Mouse (Mus musculus): ENCODE results near the gene Hist2h3c1. TPM values are rescaled to one million over a fixed set of nuclear protein-coding genes. Genes with fewer than 3 reads are reported as not detected.
"Not testable (repeated sequence)": the region's sequence is repeated elsewhere in the genome, so short reads cannot be mapped to it uniquely, and the experiment has no call there.

Gene Hist2h3c1
- polyA plus RNA-seq, 1 experiment = not detected

GRCm38 (mm10) chr3:96220131-96220764, 26.2 kb upstream of the Hist2h3c1 start:
- WGBS = under 1% methylated on average over 34 of the region's 47 CpGs
- H3K4me1 ChIP-seq (ENCODE audit: control insufficient read depth, insufficient read depth, low read length) = not testable (repeated sequence)
- H3K27ac ChIP-seq (ENCODE audit: insufficient read depth, low read depth, low read length) = peak overlapping the region; percentile 98
- peak; percentile 36 for TF ChIP-seq POLR2A (IDR thresholded peaks at IDR 0.05; ENCODE audit: insufficient read depth, low read depth, low read length)
- peak overlapping the region; percentile 78 for H3K4me3 ChIP-seq (ENCODE audit: insufficient read depth, low read depth, low read length)

DNA sequence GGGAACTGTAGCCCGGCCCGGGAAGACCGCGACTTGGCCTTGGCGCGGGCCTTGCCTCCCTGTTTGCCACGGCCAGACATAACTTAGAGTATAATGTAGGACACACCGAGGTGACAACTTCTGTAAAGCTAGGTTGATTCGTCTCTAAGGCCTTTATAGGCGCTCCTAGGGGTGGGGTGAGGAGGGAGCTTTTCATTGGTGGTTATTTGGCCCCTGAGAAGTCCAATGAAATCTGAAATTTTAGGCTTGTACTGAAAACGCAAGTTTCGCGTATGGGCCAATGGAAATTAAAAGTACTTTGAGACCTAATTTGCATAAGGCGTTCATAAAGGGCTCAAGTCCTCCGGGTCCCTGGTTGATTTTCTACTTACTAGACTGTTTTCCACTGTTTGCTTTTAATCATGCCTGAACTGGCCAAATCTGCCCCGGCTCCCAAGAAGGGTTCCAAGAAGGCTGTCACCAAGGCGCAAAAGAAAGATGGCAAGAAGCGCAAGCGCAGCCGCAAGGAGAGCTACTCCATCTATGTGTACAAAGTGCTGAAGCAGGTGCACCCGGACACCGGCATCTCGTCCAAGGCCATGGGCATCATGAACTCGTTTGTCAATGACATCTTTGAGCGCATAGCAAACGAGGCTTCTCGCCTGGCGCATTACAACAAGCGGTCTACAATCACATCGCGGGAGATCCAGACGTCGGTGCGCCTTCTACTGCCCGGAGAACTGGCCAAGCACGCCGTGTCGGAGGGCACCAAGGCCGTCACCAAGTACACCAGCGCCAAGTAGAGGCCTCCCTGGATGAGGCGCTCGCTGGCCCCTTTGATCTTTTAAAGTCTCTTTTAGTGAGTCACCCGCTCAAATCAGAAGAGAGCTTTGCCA, 25.5 kb upstream of the Hist2h3c1 start, which contains the start of the genes Hist2h2ac and Hist2h2be:
TSS of gene Hist2h2ac (minus strand) at position 116 of the 875 bp plus-strand sequence.
TSS of gene Hist2h2be (plus strand) at position 355 of the 875 bp plus-strand sequence.
- H3K4me1 ChIP-seq (ENCODE audit: control insufficient read depth, insufficient read depth, low read length) = peaks cover 10% of the 10 kb centered on the region
- under 1% methylated on average over 43 of the region's 43 CpGs for WGBS
- TF ChIP-seq POLR2A (IDR thresholded peaks at IDR 0.05; ENCODE audit: insufficient read depth, low read depth, low read length) (peak; percentile 51; the same call in 1 of the 2 replicates), CTCF (IDR thresholded peaks at IDR 0.05; ENCODE audit: insufficient read depth, low read depth, low read length) (no peak)

GRCm38 (mm10) chr3:96221640-96222038, 24.8 kb upstream of the Hist2h3c1 start:
- TF ChIP-seq POLR2A (IDR thresholded peaks at IDR 0.05; ENCODE audit: insufficient read depth, low read depth, low read length) = no peak
- no peak for TF ChIP-seq CTCF (IDR thresholded peaks at IDR 0.05; ENCODE audit: insufficient read depth, low read depth, low read length)
- 6% methylated on average over 9 of the region's 9 CpGs for WGBS
- Histone ChIP-seq H3K4me1 (ENCODE audit: control insufficient read depth, insufficient read depth, low read length) (peaks cover 10% of the 10 kb centered on the region), H3K27ac (ENCODE audit: insufficient read depth, low read depth, low read length) (peak overlapping the region; percentile 89), H3K4me3 (ENCODE audit: insufficient read depth, low read depth, low read length) (peak overlapping the region; percentile 78)

More for the DNA sequence above, 25.5 kb upstream of the Hist2h3c1 start, which contains the start of the genes Hist2h2ac and Hist2h2be:
- Histone ChIP-seq H3K4me3 (ENCODE audit: insufficient read depth, low read depth, low read length) (peak within 1 kb of the TSS; percentile 78), H3K27ac (ENCODE audit: insufficient read depth, low read depth, low read length) (peak within 1 kb of the TSS; percentile 98)

DNA sequence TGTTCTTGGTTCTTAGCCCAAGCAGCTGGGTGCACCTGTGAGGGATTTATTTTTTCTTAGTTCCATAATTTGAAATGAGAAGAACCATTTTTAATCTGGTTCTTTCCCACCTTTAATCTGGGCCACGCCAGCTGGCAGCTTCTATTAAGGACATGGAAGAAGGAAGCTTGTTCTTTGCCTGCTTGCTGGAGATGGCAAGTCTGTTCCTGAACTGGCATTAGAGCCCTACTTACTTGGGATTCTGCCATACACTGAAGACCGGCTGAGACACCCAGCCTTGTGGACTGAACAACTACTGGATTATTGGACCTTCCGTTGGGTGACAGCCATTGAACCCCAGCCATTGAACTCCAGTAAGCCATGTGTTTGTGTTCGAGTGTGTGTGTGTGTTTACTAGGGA, 23.7 kb upstream of the Hist2h3c1 start:
- no peak overlapping the region for H3K27ac ChIP-seq (ENCODE audit: insufficient read depth, low read depth, low read length)
- H3K4me1 ChIP-seq (ENCODE audit: control insufficient read depth, insufficient read depth, low read length) = peaks cover 12% of the 10 kb centered on the region
- 39% methylated on average over 4 of the region's 4 CpGs for WGBS
- H3K4me3 ChIP-seq (ENCODE audit: insufficient read depth, low read depth, low read length) = no peak overlapping the region
- TF ChIP-seq POLR2A (IDR thresholded peaks at IDR 0.05; ENCODE audit: insufficient read depth, low read depth, low read length) (no peak), CTCF (IDR thresholded peaks at IDR 0.05; ENCODE audit: insufficient read depth, low read depth, low read length) (no peak)

DNA sequence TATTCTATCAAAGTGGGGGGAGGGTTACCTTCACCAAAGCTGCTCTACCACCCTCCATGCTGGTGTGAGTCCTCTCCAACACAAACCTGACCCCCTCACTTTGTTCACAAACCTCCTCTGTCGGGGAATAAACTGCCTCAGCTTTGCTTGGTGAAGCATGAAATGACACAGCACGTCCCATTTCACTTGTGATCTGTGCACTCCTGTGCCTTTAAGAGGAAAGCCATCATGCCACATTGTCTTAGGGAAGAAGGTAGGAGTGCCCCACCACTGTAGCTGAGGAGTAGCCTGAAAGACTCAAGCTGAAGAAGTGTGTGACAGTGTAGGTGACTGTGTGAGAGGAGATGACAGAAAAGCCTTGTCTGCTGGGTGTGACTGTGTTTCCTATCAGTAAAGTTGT, 21.1 kb upstream of the Hist2h3c1 start:
- 32% methylated on average over 2 of the region's 2 CpGs for WGBS
- H3K27ac ChIP-seq (ENCODE audit: insufficient read depth, low read depth, low read length) = no peak overlapping the region
- no peak for TF ChIP-seq POLR2A (IDR thresholded peaks at IDR 0.05; ENCODE audit: insufficient read depth, low read depth, low read length)
- no peak for TF ChIP-seq CTCF (IDR thresholded peaks at IDR 0.05; ENCODE audit: insufficient read depth, low read depth, low read length)
- no peak overlapping the region for H3K4me3 ChIP-seq (ENCODE audit: insufficient read depth, low read depth, low read length)
- H3K4me1 ChIP-seq (ENCODE audit: control insufficient read depth, insufficient read depth, low read length) = peaks cover 10% of the 10 kb centered on the region

GRCm38 (mm10) chr3:96226695-96227648, 19.5 kb upstream of the Hist2h3c1 start:
- Histone ChIP-seq H3K4me1 (ENCODE audit: control insufficient read depth, insufficient read depth, low read length) (peaks cover 10% of the 10 kb centered on the region), H3K27ac (ENCODE audit: insufficient read depth, low read depth, low read length) (no peak overlapping the region), H3K4me3 (ENCODE audit: insufficient read depth, low read depth, low read length) (no peak overlapping the region)
- WGBS = 61% methylated on average over 8 of the region's 8 CpGs
- TF ChIP-seq CTCF (IDR thresholded peaks at IDR 0.05; ENCODE audit: insufficient read depth, low read depth, low read length) (no peak), POLR2A (IDR thresholded peaks at IDR 0.05; ENCODE audit: insufficient read depth, low read depth, low read length) (no peak)

DNA sequence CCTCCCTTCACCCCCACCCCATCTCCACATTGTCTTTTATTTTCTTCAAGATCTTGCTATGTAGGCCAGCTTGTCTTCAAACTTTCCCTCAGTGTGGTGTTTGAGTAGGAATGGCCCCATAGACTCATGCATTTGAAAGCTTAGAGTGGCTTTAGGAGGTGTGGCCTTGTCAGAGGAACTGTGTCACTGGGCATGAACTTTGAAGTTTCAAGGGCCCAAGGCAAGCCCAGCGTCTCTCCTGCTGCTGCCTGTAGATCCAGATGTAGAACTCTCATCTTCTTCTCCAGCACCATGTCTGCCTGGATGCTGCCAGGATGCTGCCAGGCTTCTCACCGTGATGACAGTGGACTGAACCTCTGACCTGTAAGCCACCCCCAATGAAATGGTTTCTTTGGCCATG, 17.7 kb upstream of the Hist2h3c1 start:
- WGBS = 88% methylated on average over 2 of the region's 2 CpGs
- TF ChIP-seq CTCF (IDR thresholded peaks at IDR 0.05; ENCODE audit: insufficient read depth, low read depth, low read length) (no peak), POLR2A (IDR thresholded peaks at IDR 0.05; ENCODE audit: insufficient read depth, low read depth, low read length) (no peak)
- no peak overlapping the region for H3K27ac ChIP-seq (ENCODE audit: insufficient read depth, low read depth, low read length)
- peaks cover 10% of the 10 kb centered on the region for H3K4me1 ChIP-seq (ENCODE audit: control insufficient read depth, insufficient read depth, low read length)
- no peak overlapping the region for H3K4me3 ChIP-seq (ENCODE audit: insufficient read depth, low read depth, low read length)

- Histone ChIP-seq H3K4me3 (ENCODE audit: insufficient read depth, low read depth, low read length) (no peak overlapping the region), H3K4me1 (ENCODE audit: control insufficient read depth, insufficient read depth, low read length) (peaks cover 3% of the 10 kb centered on the region; the same call in 1 of the 2 replicates), H3K27ac (ENCODE audit: insufficient read depth, low read depth, low read length) (no peak overlapping the region)
- TF ChIP-seq CTCF (IDR thresholded peaks at IDR 0.05; ENCODE audit: insufficient read depth, low read depth, low read length) (no peak), POLR2A (IDR thresholded peaks at IDR 0.05; ENCODE audit: insufficient read depth, low read depth, low read length) (no peak)
- WGBS = 81% methylated on average over 2 of the region's 2 CpGs
Measured at GRCm38 (mm10) chr3:96230404-96230803, 16.1 kb upstream of the Hist2h3c1 start.

All from olfactory bulb, adult 2 months (tissue).